Mouse (Mus musculus) midbrain, embryonic 10.5 days (tissue): ENCODE measurements around the gene Azi2. TPM values are rescaled to one million over a fixed set of nuclear protein-coding genes. Genes with fewer than 3 reads are reported as not detected.

Source experiments
- DNase-seq: peaks from one replicate; pipeline ENCODE4 v3.0.0-alpha.2; 2017; ENCODE audit warnings: low spot score
- H3K27ac ChIP-seq: fragments of 300-500 bp; sonication (generic); replicated peaks from 2 replicates; pipeline ENCODE4 v1.5.1; 2016; ENCODE audit warnings: mild to moderate bottlenecking
- H3K27me3 ChIP-seq: fragments of 300-500 bp; sonication (generic); 2 replicates; pipeline ENCODE4 v1.6.1; 2016; ENCODE audit warnings: low read depth, mild to moderate bottlenecking; ENCODE audit not compliant: poor library complexity, severe bottlenecking
- H3K36me3 ChIP-seq: fragments of 300-500 bp; sonication (generic); 2 replicates; pipeline ENCODE4 v1.6.1; 2016; ENCODE audit warnings: mild to moderate bottlenecking, moderate library complexity
- H3K4me1 ChIP-seq: fragments of 300-500 bp; sonication (generic); 2 replicates; pipeline ENCODE4 v1.6.1; 2016
- H3K4me3 ChIP-seq: fragments of 300-500 bp; sonication (generic); 2 replicates; pipeline ENCODE4 v1.5.1; 2016; ENCODE audit warnings: mild to moderate bottlenecking, moderate library complexity
- H3K9me3 ChIP-seq: fragments of 300-500 bp; sonication (generic); replicated peaks from 2 replicates; pipeline ENCODE4 v1.6.1; 2016; ENCODE audit warnings: mild to moderate bottlenecking
- WGBS: fragments of 180-500 bp; shearing (Covaris S2); methylation state at CpG from one replicate; pipeline ENCODE4 v1.1.7; 2016; 5-methylcytosine and 5-hydroxymethylcytosine counted together
- microRNA-seq: library from miRNA; unstranded; fragments of <30 nt; microRNA quantifications from one replicate; pipeline ENCODE4, GENCODE M21; 2017
- polyA plus RNA-seq: library from polyadenylated mRNA; unstranded; fragments of >200 nt; fragmentation: Nextera tagmentation; extraction: Ambion mirVana; gene quantifications from 2 replicates; pipeline ENCODE4 v1.2.1, GENCODE M21; 2016

Gene Azi2
- polyA plus RNA-seq, 1 experiment from 2014 or later, result 57.5 TPM

- 86% methylated on average over 2 of the region's 2 CpGs for WGBS
Observed at GRCm38 (mm10) chr9:118101802-118102201, 61.5 kb downstream of the Azi2 start.

GRCm38 (mm10) chr9:118108527-118109011, 68.3 kb downstream of the Azi2 start:
- DNase-seq, result no peak
- H3K4me1 ChIP-seq, result no peaks in the 10 kb centered on the region
- H3K9me3 ChIP-seq, result no peaks in the 10 kb centered on the region
- H3K4me3 ChIP-seq, result no peak overlapping the region
- H3K36me3 ChIP-seq, result 0 out of 2 replicates have a peak, but pooled peaks cover 3% of the 10 kb centered on the region
- no peak overlapping the region for H3K27ac ChIP-seq
- H3K27me3 ChIP-seq, result no peaks in the 10 kb centered on the region
- 67% methylated on average over 4 of the region's 4 CpGs for WGBS

More at GRCm38 (mm10) chr9:118101802-118102201, 61.5 kb downstream of the Azi2 start:
- DNase-seq, result no peak
- no peaks in the 10 kb centered on the region for H3K4me1 ChIP-seq
- no peak overlapping the region for H3K27ac ChIP-seq
- H3K9me3 ChIP-seq, result no peaks in the 10 kb centered on the region
- H3K4me3 ChIP-seq, result no peak overlapping the region
- H3K27me3 ChIP-seq, result no peaks in the 10 kb centered on the region
- H3K36me3 ChIP-seq, result no peaks in the 10 kb centered on the region

GRCm38 (mm10) chr9:118109697-118110359, 69.5 kb downstream of the Azi2 start:
- H3K27ac ChIP-seq, result no peak overlapping the region
- no peaks in the 10 kb centered on the region for H3K4me1 ChIP-seq
- no peak overlapping the region for H3K4me3 ChIP-seq
- no peaks in the 10 kb centered on the region for H3K9me3 ChIP-seq
- peaks cover 5% of the 10 kb centered on the region; the same call in 1 of the 2 replicates for H3K36me3 ChIP-seq
- 90% methylated on average over 7 of the region's 7 CpGs for WGBS
- no peak for DNase-seq
- H3K27me3 ChIP-seq, result no peaks in the 10 kb centered on the region

GRCm38 (mm10) chr9:118110360-118110710, 70.0 kb downstream of the Azi2 start:
- no peak for DNase-seq
- no peaks in the 10 kb centered on the region for H3K9me3 ChIP-seq
- H3K27me3 ChIP-seq, result no peaks in the 10 kb centered on the region
- no peaks in the 10 kb centered on the region for H3K4me1 ChIP-seq
- WGBS, result 92% methylated on average over 2 of the region's 2 CpGs
- H3K36me3 ChIP-seq, result peaks cover 7% of the 10 kb centered on the region; the same call in 1 of the 2 replicates
- H3K4me3 ChIP-seq, result no peak overlapping the region
- no peak overlapping the region for H3K27ac ChIP-seq

Small RNAs within 50 kb of the gene (microRNA-seq; reads per million reads assigned to microRNA genes)
- not detected for gene Gm22008

Other genes with a start within 250 kb of the Azi2 start
- 30.7 and 35.0 TPM in 2 replicates for gene Cmc1, start 109.7 kb downstream of the Azi2 start, polyA plus RNA-seq